ENCODE assay signal across 24 mouse cellular contexts in genomic region chr6:77929375-77929774, GRCm38 (mm10). TPM values are rescaled to one million over a fixed set of nuclear protein-coding genes. Genes with fewer than 3 reads are reported as not detected.
"Had no signal": no experiment of that assay in that cellular context is flagged by ENCODE, and none has a peak within 500 bp of the region (broad histone marks: within the 10 kb centered on the region; RNA-seq: fewer than 3 reads in every experiment).

No protein-coding gene starts in this region.

- DNase-seq: gastrocnemius, adult 2 months; gastrocnemius, postnatal 10 days; gastrocnemius, postnatal 25 days; heart, adult 2 months; heart, postnatal 14 days; heart, postnatal 4 days; kidney, adult 18-20 months; kidney, adult 8-10 months; kidney, postnatal 10 days; kidney, postnatal 25 days; kidney, postnatal 4 days; liver; liver, embryonic 13.5 days had no signal

- H3K27ac ChIP-seq: gastrocnemius, adult 2 months; heart, adult 2 months; heart, embryonic 13.5 days; heart, embryonic 15.5 days; hindbrain, embryonic 10.5 days; hindbrain, embryonic 12.5 days; hindbrain, embryonic 14.5 days; intestine, embryonic 15.5 days; layer of hippocampus, adult 2 months; limb, embryonic 10.5 days; limb, embryonic 12.5 days; liver, embryonic 13.5 days had no signal

- H3K4me3 ChIP-seq: gastrocnemius, adult 2 months; heart, adult 2 months; heart, embryonic 13.5 days; heart, embryonic 15.5 days; hindbrain, embryonic 10.5 days; hindbrain, embryonic 12.5 days; intestine, embryonic 15.5 days; layer of hippocampus, adult 2 months; limb, embryonic 10.5 days; limb, embryonic 12.5 days; liver, embryonic 13.5 days had no signal

RNA-seq across cellular contexts. Expression of gene Ctnna2, which starts 50.1 kb away (rescaled TPM):
- total RNA-seq: gastrocnemius, adult 2 months; gastrocnemius, postnatal 25 days; granulocyte monocyte progenitor cell, adult 5-6 weeks; heart, adult 2 months had no signal
- polyA plus RNA-seq: inflammation-experienced regulatory T-cells, adult 6 months had no signal
